Mouse (Mus musculus): ENCODE results near the gene Muc1.

- TF ChIP-seq POLR2A (IDR thresholded peaks at IDR 0.05; ENCODE audit: insufficient read depth, low read length), result no peak
- peak; percentile 37; the same call in 1 of the 2 replicates for TF ChIP-seq EP300 (IDR thresholded peaks at IDR 0.05; ENCODE audit: insufficient read depth, low read depth, low read length)
- TF ChIP-seq CTCF (IDR thresholded peaks at IDR 0.05; ENCODE audit: low read depth, low read length), result no peak
Observed at GRCm38 (mm10) chr3:89213803-89214530, 14.9 kb upstream of the Muc1 start.

Data from ES-Bruce4 (cell line).